In genomic region chr7:126081727-126082285, GRCm38 (mm10) we compare ENCODE assay signal across 7 mouse cellular contexts. TPM values are rescaled to one million over a fixed set of nuclear protein-coding genes. Genes with fewer than 3 reads are reported as not detected.
A peak's percentile ranks its signal among the peaks of the same experiment; 100 is the strongest.
DNase-seq lines count a peak whose midpoint lies in the region; ATAC-seq and TF ChIP-seq lines count a peak whose summit lies in the region.

No protein-coding gene starts in this region.

- H3K36me3 ChIP-seq in forebrain, embryonic 12.5 days (replicated peaks), result no peaks in the 10 kb centered on the region
- H3K36me3 ChIP-seq in limb, embryonic 10.5 days, result no peaks in the 10 kb centered on the region
- H3K36me3 ChIP-seq in small intestine, adult 2 months (ENCODE audit: control insufficient read depth, insufficient read depth, low read length), result no peaks in the 10 kb centered on the region

- no peak for ATAC-seq in forebrain, embryonic 12.5 days (ENCODE audit: low FRiP score)
- ATAC-seq in megakaryocyte progenitor cell, adult 5-6 weeks (replicated peaks; ENCODE audit: poor library complexity), result no peak

- peak overlapping the region; percentile 97 for H3K4me2 ChIP-seq in forebrain, embryonic 12.5 days

- H3K9me3 ChIP-seq in forebrain, embryonic 12.5 days, result no peaks in the 10 kb centered on the region
- H3K9me3 ChIP-seq in limb, embryonic 10.5 days (replicated peaks), result no peaks in the 10 kb centered on the region

- H3K27me3 ChIP-seq in forebrain, embryonic 12.5 days, result peaks cover 83% of the 10 kb centered on the region
- peaks cover 90% of the 10 kb centered on the region for H3K27me3 ChIP-seq in limb, embryonic 10.5 days (ENCODE audit: low read depth, poor library complexity, severe bottlenecking)
- peaks cover 20% of the 10 kb centered on the region for H3K27me3 ChIP-seq in small intestine, adult 2 months (ENCODE audit: control insufficient read depth, insufficient read depth, low read length)

- under 1% methylated on average over 80 of the region's 80 CpGs for WGBS in forebrain, embryonic 12.5 days
- WGBS in limb, embryonic 10.5 days, result 2% methylated on average over 80 of the region's 80 CpGs
- WGBS in small intestine, adult 2 months, result 1% methylated on average over 80 of the region's 80 CpGs

- peak overlapping the region; percentile 57 for H3K4me3 ChIP-seq in forebrain, embryonic 12.5 days (replicated peaks)
- peak overlapping the region; percentile 63 for H3K4me3 ChIP-seq in limb, embryonic 10.5 days
- peak overlapping the region; percentile 30 for H3K4me3 ChIP-seq in small intestine, adult 2 months (ENCODE audit: low read depth, low read length)

- peak overlapping the region; percentile 53 for H3K9ac ChIP-seq in forebrain, embryonic 12.5 days

- H3K27ac ChIP-seq in forebrain, embryonic 12.5 days, result no peak overlapping the region
- H3K27ac ChIP-seq in limb, embryonic 10.5 days, result peak overlapping the region; percentile 50
- no peak overlapping the region for H3K27ac ChIP-seq in small intestine, adult 2 months (ENCODE audit: insufficient read depth, low read depth, low read length)

- no peak for TF ChIP-seq CTCF in small intestine, adult 2 months (IDR thresholded peaks at IDR 0.05; ENCODE audit: extremely low read depth, insufficient read length, insufficient replicate concordance, low read depth, low read length)

- intact Hi-C loops in left cerebral cortex, postnatal 36 days (cut with DNase I), result loop anchor here (2.0 to 10.0 kb wide), 4 partner anchors 120 to 407 kb away; no protein-coding TSS in a partner anchor

- DNase-seq in left cerebral cortex, postnatal 36 days (ENCODE audit: low spot score in 2 of 2), result peak; percentile 33 to 57
- no peak for DNase-seq in left cerebral cortex, adult 9 months (ENCODE audit: low spot score in 2 of 2)
- peak; percentile 36 for DNase-seq in cerebellum, adult 11 months
- DNase-seq in limb, embryonic 10.5 days (ENCODE audit: low spot score), result peak; percentile 62

- H3K4me1 ChIP-seq in forebrain, embryonic 12.5 days, result peaks cover 34% of the 10 kb centered on the region
- peaks cover 41% of the 10 kb centered on the region for H3K4me1 ChIP-seq in limb, embryonic 10.5 days
- H3K4me1 ChIP-seq in small intestine, adult 2 months (ENCODE audit: control insufficient read depth, insufficient read depth, insufficient read length, low read length), result 0 out of 2 replicates have a peak, but pooled peaks cover 2% of the 10 kb centered on the region

- TF ChIP-seq POLR2A in small intestine, adult 2 months (IDR thresholded peaks at IDR 0.05; ENCODE audit: low read depth, low read length), result no peak

RNA-seq across cellular contexts. Expression of gene Gsg1l, which starts 0.4 kb away (rescaled TPM):
- total RNA-seq in left cerebral cortex, postnatal 36 days (2021), result 10 to 100 TPM; 78.1 to 85.0 TPM
- polyA plus RNA-seq in forebrain, embryonic 12.5 days (2016; fragmentation: Nextera tagmentation; extraction: Ambion mirVana), result 1.9 and 2.3 TPM in 2 replicates
- polyA plus RNA-seq in limb, embryonic 10.5 days (2016; fragmentation: Nextera tagmentation; extraction: Ambion mirVana), result 0.18 and 0.61 TPM in 2 replicates
- polyA plus RNA-seq in small intestine, adult 2 months (2012; rRNA removed), result 0.20 and 0.24 TPM in 2 replicates
- not detected in 2 replicates for total RNA-seq in megakaryocyte progenitor cell, adult 5-6 weeks (2015)
- total RNA-seq in megakaryocyte progenitor cell, adult 5-6 weeks (2017), result not detected in 2 replicates

Comparison
In these comparisons a context has a peak if more than half of its experiments do, and no peak if none do; other contexts are left out.
1. DNase-seq: peak in left cerebral cortex, postnatal 36 days (2 of 2), cerebellum, adult 11 months (single experiment) and limb, embryonic 10.5 days (single experiment); none in left cerebral cortex, adult 9 months (0 of 2).
2. Peak in every context shown above with its lines, with median percentiles within 50 percentile points of each other: H3K4me3 ChIP-seq.